Mouse (Mus musculus): ENCODE results near the gene Ginm1.
"Not testable (repeated sequence)": the region's sequence is repeated elsewhere in the genome, so short reads cannot be mapped to it uniquely, and the experiment has no call there.

Ginm1 gene

DNA sequence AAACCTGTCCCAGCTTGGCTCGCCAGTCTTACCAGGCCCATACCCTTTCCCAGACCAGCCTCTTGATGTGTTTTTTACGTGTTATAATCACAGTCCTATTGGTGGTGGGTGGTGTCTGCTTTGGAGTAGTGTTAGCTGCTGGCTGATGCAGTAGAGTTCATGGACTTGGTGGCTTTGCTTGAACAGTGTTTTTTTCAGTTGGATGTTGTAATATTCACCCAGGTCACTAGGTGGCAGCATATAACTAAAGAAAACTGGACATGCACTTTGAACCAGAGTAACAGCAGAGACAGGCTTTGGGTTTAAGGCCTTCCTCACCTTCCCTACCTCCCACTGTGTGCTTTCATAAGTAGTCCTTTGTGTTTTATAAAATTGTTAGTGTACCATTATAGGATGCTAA is 17.3 kb upstream of the Ginm1 start:
- peak; percentile 71 for DNase-seq (ENCODE audit: low spot score)

- DNase-seq (ENCODE audit: low spot score): no peak
Measured at GRCm38 (mm10) chr10:7802519-7803140, 10.0 kb upstream of the Ginm1 start.

DNA sequence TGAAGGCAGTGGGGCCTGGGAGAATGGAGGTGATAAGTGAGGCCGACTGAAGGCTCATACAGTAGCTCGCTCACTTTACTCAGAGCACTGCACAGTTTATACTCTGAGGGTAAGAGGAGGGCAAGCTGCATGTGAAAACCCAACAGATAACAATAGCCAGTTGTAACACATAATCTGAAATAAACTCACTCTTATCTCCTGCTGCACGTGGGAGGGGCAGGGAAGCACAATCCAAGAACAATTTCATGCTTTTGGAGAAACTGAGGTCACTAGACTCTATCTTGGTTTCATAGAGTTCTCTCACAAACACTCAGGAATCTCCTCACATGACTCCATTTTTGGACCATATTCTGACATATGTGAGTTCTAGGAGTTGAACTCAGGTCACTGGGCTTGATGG is 8.6 kb upstream of the Ginm1 start:
- no peak for DNase-seq (ENCODE audit: low spot score)

DNA sequence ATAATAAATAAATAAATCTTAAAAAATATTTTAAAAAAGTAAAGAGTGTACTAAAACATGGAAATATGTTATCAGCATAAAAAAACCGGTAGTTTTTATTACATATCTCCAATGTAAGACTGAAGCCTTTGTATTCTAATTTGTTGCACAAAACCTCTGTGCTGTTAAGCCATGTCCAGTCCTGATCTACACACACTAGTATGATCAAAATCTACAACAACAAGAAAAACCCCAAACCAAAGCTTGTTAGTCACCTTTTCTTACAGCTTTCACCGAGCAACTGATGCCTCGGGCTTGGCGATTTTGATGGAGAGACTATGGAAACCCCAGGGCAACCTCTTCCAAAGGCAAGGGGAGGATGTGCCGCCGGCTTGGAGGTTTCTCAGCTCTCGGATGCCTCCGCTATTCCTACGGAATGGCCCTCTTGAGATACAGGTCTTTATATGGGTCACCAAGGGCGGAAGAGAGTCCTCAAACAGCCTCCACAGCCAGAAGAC is 322 bp downstream of the Ginm1 start:
- DNase-seq (ENCODE audit: low spot score): no peak

DNA sequence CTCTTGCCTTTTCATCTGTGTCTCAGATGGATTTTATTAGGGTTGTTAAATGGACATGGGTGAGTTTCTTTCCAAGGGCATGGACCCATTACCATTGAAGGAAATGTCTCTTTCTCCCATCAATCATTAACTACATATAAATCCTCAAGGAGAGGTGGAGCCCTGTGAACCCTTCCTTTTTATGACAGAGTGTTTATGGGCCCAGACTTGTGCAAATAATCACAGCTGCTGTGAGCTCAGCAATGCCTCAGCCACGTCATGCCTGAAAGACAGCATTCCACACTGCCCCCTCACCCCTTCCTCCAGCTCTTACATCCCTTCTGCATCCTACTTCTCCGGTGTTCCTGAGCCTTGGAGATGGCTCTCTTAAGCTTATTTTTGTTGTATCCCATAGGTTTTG is 5.3 kb downstream of the Ginm1 start:
- DNase-seq (ENCODE audit: low spot score): no peak

GRCm38 (mm10) chr10:7781214-7781613 is 11.4 kb downstream of the Ginm1 start:
- no peak for DNase-seq (ENCODE audit: low spot score)

DNA sequence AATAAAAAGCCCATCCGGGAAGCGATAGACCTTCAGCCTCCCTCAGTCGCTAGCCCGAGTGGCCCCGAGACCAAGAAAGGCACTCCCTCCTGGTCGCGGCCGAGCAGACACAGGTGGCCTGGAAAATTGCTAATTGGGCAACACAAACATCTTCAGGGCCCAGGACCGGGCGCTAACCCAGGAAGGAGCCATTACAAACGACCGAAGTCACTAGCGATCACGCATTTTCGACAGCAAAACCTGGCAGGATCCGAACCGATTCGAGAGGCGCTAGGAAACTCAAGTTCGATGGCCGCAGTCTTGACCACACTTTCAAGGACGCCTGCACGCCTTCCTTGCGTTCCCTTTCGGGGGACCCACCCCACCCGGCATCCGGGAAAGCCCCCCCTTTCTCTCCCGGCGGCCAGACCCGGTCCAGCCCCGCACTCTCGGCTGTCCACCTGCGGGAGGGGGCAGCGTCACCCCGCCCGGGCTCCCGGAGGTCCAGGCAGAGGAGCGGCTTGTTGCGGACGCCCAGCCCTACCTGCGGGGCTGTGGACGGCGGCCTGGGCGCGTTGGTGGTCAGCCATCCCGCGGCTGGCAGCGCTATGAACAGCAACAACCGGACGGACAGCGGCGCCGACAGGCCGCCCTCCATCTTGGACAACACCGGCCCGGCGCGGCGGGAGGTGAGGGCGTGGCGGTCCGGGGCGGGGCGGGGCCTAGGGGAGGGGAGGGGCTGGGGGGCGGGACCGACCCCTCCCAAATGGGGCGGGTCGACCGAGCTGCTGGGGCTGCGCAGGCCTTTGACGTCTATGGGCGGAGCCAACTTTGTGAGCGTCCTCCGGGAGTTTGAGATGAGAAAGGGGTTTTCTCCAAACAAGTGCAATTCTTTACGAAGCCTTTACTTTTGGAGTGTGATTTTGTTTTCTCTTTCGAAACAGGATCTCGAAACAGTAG is 12.1 kb downstream of the Ginm1 start:
- DNase-seq (ENCODE audit: low spot score): peak; percentile 89

- no peak for DNase-seq (ENCODE audit: low spot score)
Measured at GRCm38 (mm10) chr10:7779751-7780237, 12.8 kb downstream of the Ginm1 start.

DNA sequence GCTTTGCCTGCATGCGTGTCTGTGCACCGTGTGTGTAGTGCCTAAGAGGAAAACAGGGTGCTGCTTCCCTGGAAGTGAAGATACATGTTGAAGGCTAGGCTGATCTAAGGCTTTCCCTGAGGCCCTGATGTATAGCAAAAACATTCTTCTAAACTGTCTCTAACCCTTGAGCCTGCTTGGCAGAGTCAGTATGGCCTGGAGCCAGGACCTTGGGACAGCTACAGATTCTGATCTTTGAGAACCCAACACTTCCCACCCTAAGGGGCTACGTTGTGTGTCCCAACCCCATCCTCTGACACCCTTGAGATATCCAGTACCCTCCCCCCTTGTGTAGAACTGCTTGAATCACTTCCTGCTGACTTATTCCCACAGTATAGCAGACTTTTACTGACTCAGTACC is 14.3 kb downstream of the Ginm1 start:
- no peak for DNase-seq (ENCODE audit: low spot score)

DNA sequence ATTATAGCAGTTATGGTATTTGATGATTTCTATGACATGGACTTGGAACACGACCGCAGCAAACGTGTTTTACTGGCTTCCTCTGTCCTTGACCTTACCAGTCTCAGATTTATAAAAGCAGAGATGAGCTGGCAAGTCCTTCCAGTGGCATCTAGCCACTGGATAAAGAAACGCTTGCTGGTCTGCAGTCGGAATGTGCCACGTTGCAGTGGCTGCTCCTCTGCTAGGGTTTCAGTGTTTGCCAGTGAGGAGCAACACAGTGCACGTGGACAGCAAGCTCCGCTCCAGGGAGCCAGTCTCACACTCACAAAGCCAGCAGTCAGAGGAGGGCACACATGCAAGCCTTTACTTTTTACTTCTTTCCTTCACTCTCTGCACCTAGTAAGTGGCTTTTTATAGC is 17.2 kb downstream of the Ginm1 start:
- DNase-seq (ENCODE audit: low spot score): no peak

DNA sequence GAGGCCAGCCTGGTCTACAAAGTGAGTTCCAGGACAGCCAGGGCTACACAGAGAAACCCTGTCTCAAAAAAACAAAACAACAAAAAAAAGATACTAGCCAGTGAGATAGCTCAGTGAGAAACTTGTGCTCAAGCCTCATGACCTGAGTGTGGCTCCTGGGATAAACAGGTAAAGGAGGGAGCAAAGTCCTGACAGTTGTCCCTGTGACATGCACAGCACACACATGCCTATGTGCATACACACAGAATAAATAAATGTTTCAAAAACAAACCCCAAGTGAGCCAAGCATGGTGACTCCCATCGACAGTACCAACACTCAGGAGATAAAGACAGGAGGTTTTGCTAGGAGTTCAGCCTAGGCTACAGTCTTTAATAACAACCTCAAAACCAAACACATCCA is 19.9 kb downstream of the Ginm1 start:
- no peak for DNase-seq (ENCODE audit: low spot score)

- DNase-seq (ENCODE audit: low spot score): no peak
Measured at GRCm38 (mm10) chr10:7772346-7772745, 20.3 kb downstream of the Ginm1 start.

GRCm38 (mm10) chr10:7757544-7757943 is 35.1 kb downstream of the Ginm1 start:
- DNase-seq (ENCODE audit: low spot score): no peak

GRCm38 (mm10) chr10:7748752-7749151 is 43.9 kb downstream of the Ginm1 start:
- no peak for DNase-seq (ENCODE audit: low spot score)

DNA sequence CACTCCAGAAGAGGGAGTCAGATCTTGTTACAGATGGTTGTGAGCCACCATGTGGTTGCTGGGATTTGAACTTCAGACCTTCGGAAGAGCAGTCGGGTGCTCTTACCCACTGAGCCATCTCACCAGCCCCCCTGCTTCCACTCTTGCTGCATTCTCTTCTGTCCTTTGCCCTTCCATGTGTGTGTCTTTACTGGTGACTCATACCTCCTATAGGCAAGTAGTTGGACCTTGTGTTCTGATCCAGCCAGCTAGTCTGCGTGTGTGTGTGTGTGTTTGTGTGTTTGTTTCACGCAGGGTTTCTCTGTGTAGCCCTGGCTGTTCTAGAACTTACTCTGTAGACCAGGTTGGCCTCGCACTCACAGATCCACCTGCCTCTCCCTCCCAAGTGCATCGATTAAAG is 47.1 kb downstream of the Ginm1 start:
- DNase-seq (ENCODE audit: low spot score): not testable (repeated sequence)

DNA sequence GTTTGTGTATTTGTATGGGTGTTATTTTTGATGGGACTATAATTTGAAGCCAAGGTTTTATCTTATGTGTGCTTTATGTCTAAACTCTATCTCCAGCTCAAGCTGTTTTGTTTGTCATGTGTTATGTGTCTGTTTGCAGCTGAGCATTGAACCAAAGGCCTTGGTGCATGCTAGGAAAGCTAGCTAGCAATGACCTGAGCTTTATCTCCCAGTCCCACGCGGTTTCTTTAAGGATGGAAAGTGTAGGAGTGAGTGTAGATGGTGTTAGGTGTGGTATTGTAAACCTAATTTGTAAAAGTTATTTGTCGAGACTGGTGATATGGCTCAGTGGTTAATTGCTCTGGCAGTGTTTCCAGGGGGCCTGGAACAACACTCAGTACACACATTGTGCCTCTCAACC is 54.7 kb downstream of the Ginm1 start:
- DNase-seq (ENCODE audit: low spot score): no peak

DNA sequence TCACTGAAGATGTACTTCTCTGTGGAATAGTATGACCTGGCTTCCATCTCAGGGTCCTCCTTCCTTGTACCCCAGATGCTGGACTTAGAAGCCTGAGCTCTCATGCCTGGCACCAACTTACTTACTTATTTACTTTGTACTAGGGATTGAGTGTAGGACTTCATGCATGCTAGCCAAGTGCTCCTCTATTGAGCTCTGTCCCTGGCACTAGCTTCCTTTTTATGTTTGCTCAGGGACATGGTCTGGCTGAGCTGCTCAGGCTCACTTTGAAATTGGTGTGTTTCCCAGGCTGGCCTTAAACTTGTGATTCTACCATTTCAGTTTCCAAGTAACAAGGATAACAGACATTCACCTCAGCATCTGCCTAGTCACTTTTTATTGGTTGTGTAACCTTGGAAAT is 55.5 kb downstream of the Ginm1 start:
- DNase-seq (ENCODE audit: low spot score): no peak

DNA sequence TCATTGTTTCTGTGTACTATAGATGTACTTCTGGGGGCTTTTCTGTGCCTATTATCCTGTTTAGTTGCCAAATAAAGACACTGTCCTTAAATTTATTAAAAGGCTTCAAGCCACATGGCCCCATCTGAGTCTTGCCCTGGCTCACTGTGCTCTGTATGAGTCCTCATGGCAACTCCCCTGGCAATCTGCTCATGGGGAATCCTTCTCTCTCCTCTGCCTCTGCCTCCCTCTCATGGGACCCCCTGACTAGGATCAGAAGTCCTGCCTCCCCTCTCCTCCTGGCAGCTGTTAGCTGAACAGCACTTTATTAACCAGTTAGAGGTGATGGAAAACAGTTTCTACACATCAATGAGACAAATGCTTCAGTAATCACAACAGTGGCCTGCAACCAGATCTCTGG is 61.0 kb downstream of the Ginm1 start:
- DNase-seq (ENCODE audit: low spot score): no peak

DNA sequence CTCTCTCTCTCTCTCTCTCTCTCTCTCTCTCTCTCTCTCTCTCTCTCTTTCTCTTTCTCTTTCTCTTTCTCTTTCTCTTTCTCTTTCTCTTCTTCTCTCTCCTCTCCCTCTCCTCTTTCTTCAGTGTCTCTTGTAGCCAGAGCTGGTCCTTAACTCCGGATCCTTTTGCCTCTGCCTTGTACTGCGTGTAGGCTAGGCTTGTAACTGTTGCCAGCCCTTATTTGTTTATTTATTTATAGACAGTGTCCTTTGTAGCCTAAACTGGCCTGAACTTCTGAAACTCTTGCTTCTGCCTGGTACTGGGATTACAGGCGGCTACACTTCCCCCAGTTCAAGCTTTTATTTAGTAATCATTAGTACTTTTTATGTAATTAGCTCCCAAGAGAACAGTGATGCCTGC is 65.6 kb downstream of the Ginm1 start:
- DNase-seq (ENCODE audit: low spot score): no peak

DNA sequence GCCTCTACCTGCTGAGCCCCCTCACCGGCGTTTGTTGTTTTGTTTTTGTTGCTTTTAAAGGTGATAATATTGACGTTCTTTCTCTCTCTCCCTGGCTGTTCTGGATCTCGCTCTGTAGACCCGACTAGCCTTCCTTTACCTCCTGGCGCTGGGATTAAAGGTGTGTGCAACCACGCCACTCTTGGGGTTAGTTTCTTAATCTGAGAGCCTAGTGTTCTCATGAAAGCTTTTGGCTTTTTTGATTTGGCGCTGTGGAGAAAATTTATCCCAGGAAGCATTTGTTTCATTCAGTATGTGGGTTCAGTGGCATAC is 66.2 kb downstream of the Ginm1 start:
- DNase-seq (ENCODE audit: low spot score): no peak

GRCm38 (mm10) chr10:7725751-7726500 is 66.7 kb downstream of the Ginm1 start, which contains the start of gene Katna1:
TSS of gene Katna1 (plus strand) at chr10:7726000.
- DNase-seq (ENCODE audit: low spot score): peak; percentile 96

Data from T-cell, adult 2 months (primary cell).